Mouse (Mus musculus) heart, postnatal 0 days (tissue): ENCODE measurements around the gene Pyroxd2. TPM values are rescaled to one million over a fixed set of nuclear protein-coding genes. Genes with fewer than 3 reads are reported as not detected.
A peak's percentile ranks its signal among the peaks of the same experiment; 100 is the strongest.

ENCODE experiments used
- ATAC-seq: fragments of 200-750 bp; cut with Nextera tagmentation; 2 replicates; pipeline ENCODE4 v1.8.0; 2017; ENCODE audit warnings: low read depth, moderate number of reproducible peaks, moderate library complexity; ENCODE audit not compliant: insufficient read depth
- DNase-seq: peaks from one replicate; pipeline ENCODE4 v3.0.0-alpha.2; 2016; ENCODE audit warnings: low spot score
- H3K27ac ChIP-seq: fragments of 300-500 bp; sonication (generic); 2 replicates; pipeline ENCODE4 v1.5.1; 2014; ENCODE audit warnings: low read depth, mild to moderate bottlenecking
- H3K27me3 ChIP-seq: fragments of 300-500 bp; sonication (generic); 2 replicates; pipeline ENCODE4 v1.6.1; 2014; ENCODE audit warnings: low read length, mixed read lengths; ENCODE audit not compliant: control insufficient read depth, insufficient read depth
- H3K36me3 ChIP-seq: fragments of 300-500 bp; sonication (generic); replicated peaks from 2 replicates; pipeline ENCODE4 v1.6.1; 2014; ENCODE audit warnings: low read length, mixed read lengths; ENCODE audit not compliant: control insufficient read depth, insufficient read depth
- H3K4me1 ChIP-seq: fragments of 300-500 bp; sonication (generic); 2 replicates; pipeline ENCODE4 v1.6.1; 2014; ENCODE audit warnings: antibody characterized with exemption; ENCODE audit not compliant: control insufficient read depth, insufficient read depth
- H3K4me2 ChIP-seq: fragments of 300-500 bp; sonication (generic); 2 replicates; pipeline ENCODE4 v1.6.1; 2014; ENCODE audit warnings: low read depth, mild to moderate bottlenecking, low read length, moderate library complexity
- H3K4me3 ChIP-seq: fragments of 300-500 bp; sonication (generic); 2 replicates; pipeline ENCODE4 v1.5.1; 2014; ENCODE audit warnings: low read depth, low read length
- H3K9ac ChIP-seq: fragments of 300-500 bp; sonication (generic); replicated peaks from 2 replicates; pipeline ENCODE4 v1.6.1; 2014; ENCODE audit warnings: low read depth, low read length, mixed read lengths
- H3K9me3 ChIP-seq: fragments of 300-500 bp; sonication (generic); replicated peaks from 2 replicates; pipeline ENCODE4 v1.6.1; 2016; ENCODE audit warnings: low read length; ENCODE audit not compliant: control insufficient read depth
- CTCF ChIP-seq: IDR thresholded peaks from 2 replicates; pipeline ENCODE4 v1.5.1; 2016; ENCODE audit warnings: antibody characterized with exemption, control low read depth, low read depth
- EP300 ChIP-seq: IDR thresholded peaks from 2 replicates; pipeline ENCODE4 v1.6.1; 2016; ENCODE audit warnings: antibody characterized with exemption, low read depth
- WGBS: fragments of 180-500 bp; shearing (Covaris S2); extraction: QIAGEN DNeasy Blood & Tissue Kit; methylation state at CpG from one replicate; pipeline ENCODE4 v1.1.7; 2014; 5-methylcytosine and 5-hydroxymethylcytosine counted together
- polyA plus RNA-seq: library from polyadenylated mRNA; unstranded; fragments of >200 nt; fragmentation: Nextera tagmentation; extraction: Ambion mirVana; gene quantifications from 2 replicates; pipeline ENCODE4 v1.2.1, GENCODE M21; 2015
- total RNA-seq: library from RNA; depleted of rRNA; stranded (reverse); fragments of >200 nt; gene quantifications from 2 replicates; pipeline ENCODE4 v1.2.3, GENCODE M21; 2014; ENCODE audit warnings: low replicate concordance

Gene Pyroxd2
- total and polyA plus RNA-seq, 2 experiments from 2014 or later = 1.1 to 3.5 TPM

- 97% methylated on average over 1 of the region's 1 CpGs for WGBS
- Histone ChIP-seq H3K4me3 (no peak overlapping the region), H3K36me3 (no peaks in the 10 kb centered on the region; the same call in 1 of the 2 replicates), H3K4me2 (no peak overlapping the region), H3K9ac (no peak overlapping the region), H3K9me3 (no peaks in the 10 kb centered on the region), H3K27me3 (no peaks in the 10 kb centered on the region), H3K4me1 (peaks cover 4% of the 10 kb centered on the region; the same call in 1 of the 2 replicates), H3K27ac (no peak overlapping the region)
- TF ChIP-seq CTCF (peak; percentile 27), EP300 (no peak)
- DNase-seq (no peak), ATAC-seq (no peak)
These were observed 24.2 kb upstream of the Pyroxd2 start for GRCm38 (mm10) chr19:42776813-42777212.

- TF ChIP-seq CTCF = no peak
- no peak for TF ChIP-seq EP300
These were observed 17.7 kb upstream of the Pyroxd2 start for GRCm38 (mm10) chr19:42770141-42770872.

GRCm38 (mm10) chr19:42769648-42770047 is 17.1 kb upstream of the Pyroxd2 start:
- DNase-seq = no peak
- Histone ChIP-seq H3K36me3 (0 out of 2 replicates have a peak, but pooled peaks cover 7% of the 10 kb centered on the region), H3K27ac (no peak overlapping the region), H3K9ac (no peak overlapping the region), H3K4me1 (no peaks in the 10 kb centered on the region), H3K4me2 (no peak overlapping the region), H3K27me3 (no peaks in the 10 kb centered on the region), H3K9me3 (no peaks in the 10 kb centered on the region), H3K4me3 (no peak overlapping the region)
- no peak for ATAC-seq
- no peak for TF ChIP-seq EP300
- no peak for TF ChIP-seq CTCF
- WGBS = 85% methylated on average over 10 of the region's 10 CpGs

More at GRCm38 (mm10) chr19:42770141-42770872, 17.7 kb upstream of the Pyroxd2 start:
- H3K27me3 ChIP-seq = no peaks in the 10 kb centered on the region
- 68% methylated on average over 23 of the region's 23 CpGs for WGBS
- ATAC-seq (peak; percentile 24; the same call in 1 of the 2 replicates), DNase-seq (no peak)
- H3K36me3 ChIP-seq = 0 out of 2 replicates have a peak, but pooled peaks cover 7% of the 10 kb centered on the region
- no peaks in the 10 kb centered on the region for H3K9me3 ChIP-seq
- H3K4me1 ChIP-seq = no peaks in the 10 kb centered on the region
- no peak overlapping the region for H3K9ac ChIP-seq
- H3K27ac ChIP-seq = no peak overlapping the region
- H3K4me3 ChIP-seq = no peak overlapping the region
- H3K4me2 ChIP-seq = no peak overlapping the region

GRCm38 (mm10) chr19:42767361-42767760 is 14.8 kb upstream of the Pyroxd2 start:
- H3K4me2 ChIP-seq = no peak overlapping the region
- H3K36me3 ChIP-seq = 0 out of 2 replicates have a peak, but pooled peaks cover 7% of the 10 kb centered on the region
- no peak overlapping the region for H3K4me3 ChIP-seq
- no peak for TF ChIP-seq CTCF
- TF ChIP-seq EP300 = no peak
- no peaks in the 10 kb centered on the region for H3K9me3 ChIP-seq
- H3K4me1 ChIP-seq = no peaks in the 10 kb centered on the region
- DNase-seq (no peak), ATAC-seq (no peak)
- no peak overlapping the region for H3K9ac ChIP-seq
- H3K27me3 ChIP-seq = no peaks in the 10 kb centered on the region
- 72% methylated on average over 8 of the region's 8 CpGs for WGBS
- H3K27ac ChIP-seq = no peak overlapping the region

GRCm38 (mm10) chr19:42764398-42764797 is 11.8 kb upstream of the Pyroxd2 start:
- Histone ChIP-seq H3K4me3 (no peak overlapping the region), H3K27ac (no peak overlapping the region), H3K27me3 (no peaks in the 10 kb centered on the region), H3K9me3 (no peaks in the 10 kb centered on the region), H3K4me2 (no peak overlapping the region), H3K9ac (no peak overlapping the region), H3K36me3 (no peaks in the 10 kb centered on the region), H3K4me1 (no peaks in the 10 kb centered on the region)
- ATAC-seq (no peak), DNase-seq (no peak)
- WGBS = 76% methylated on average over 10 of the region's 10 CpGs
- TF ChIP-seq CTCF = no peak
- TF ChIP-seq EP300 = no peak
